Mouse (Mus musculus): ENCODE data around the gene Kcnn1.

Gene Kcnn1

DNA sequence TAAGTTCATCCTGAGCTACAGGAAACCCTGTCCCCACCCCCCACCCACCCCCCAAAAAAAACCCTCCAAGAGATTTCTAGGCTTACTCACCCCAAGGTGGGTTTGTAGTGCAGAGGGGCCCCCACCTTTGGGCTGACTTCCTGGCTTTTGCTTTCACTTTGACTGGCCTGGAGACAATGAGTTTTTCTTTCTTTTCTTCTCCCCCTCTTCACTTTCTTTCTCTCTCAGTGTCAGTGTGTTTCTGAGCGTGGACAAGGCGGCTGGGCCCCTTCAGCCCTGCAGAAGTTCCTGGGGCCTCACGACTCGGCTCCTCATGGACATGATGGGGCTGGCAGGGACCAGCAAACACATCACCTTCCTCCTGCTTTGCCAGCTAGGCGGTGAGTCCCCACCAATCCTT, 54.8 kb downstream of the Kcnn1 start, which contains the start of gene Il12rb1:
TSS of gene Il12rb1 (plus strand) at position 211 of the 400 bp plus-strand sequence.
- DNase-seq, result no peak

DNA sequence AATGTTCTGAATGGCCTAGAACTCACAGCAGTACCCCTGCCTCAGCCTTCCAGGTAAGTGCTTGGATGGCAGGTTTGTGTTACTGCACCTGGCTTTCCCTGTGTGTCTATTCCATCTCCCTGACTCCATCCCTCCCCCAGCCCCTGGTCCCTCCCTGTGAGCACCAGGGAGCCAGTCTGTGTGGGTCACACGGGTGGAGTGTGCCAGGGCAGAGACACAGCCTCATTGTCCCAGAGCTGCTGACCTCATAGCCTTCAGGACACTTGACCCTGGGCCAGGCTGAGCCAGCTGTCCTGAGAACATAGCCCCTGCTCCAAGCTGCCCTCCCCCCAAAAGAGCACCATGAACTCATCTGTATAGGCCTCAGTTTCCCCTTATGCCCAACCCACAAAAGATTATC, 55.8 kb downstream of the Kcnn1 start:
- peak; percentile 89 for DNase-seq

- DNase-seq, result peak; percentile 77
Measured at GRCm38 (mm10) chr8:70806541-70806940, 56.5 kb downstream of the Kcnn1 start.

DNA sequence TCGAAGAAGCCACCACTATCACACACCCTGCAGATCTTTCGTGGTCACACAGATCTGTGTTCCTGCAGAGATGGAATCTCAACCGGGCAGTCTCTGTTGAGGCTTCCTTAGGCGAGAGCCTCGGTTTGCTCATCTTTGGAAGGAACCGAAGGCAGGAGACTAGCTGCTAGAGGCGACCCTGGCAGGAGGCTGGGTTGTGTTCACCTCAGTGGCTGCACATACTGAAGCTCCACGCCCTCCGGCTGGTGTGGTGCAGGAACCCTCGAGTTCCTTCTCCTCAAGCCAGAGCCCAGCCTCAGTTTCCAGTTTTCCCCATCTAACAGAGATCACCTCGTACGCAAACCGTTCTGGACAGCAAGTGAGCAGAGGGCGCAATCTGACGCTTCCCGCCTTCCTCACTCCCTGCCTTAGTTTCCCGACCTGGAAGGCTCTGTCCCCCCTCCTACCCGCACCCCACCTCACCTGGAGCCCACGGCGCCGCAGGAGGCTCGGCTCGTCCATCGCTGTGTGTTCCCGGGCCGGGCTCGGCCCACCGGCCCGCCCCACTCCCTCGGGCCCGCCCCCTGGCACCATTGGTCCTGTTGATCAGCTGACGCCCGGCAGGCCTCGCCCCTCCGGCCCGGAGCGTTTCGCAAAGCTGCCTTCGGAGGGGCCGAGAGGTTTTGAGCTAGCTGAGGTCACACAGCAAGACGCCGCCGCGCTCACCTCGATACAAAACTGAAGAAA, 58.4 kb downstream of the Kcnn1 start, which contains the start of gene Mast3:
TSS of gene Mast3 (minus strand) at position 574 of the 726 bp plus-strand sequence.
- DNase-seq, result peak; percentile 88

DNA sequence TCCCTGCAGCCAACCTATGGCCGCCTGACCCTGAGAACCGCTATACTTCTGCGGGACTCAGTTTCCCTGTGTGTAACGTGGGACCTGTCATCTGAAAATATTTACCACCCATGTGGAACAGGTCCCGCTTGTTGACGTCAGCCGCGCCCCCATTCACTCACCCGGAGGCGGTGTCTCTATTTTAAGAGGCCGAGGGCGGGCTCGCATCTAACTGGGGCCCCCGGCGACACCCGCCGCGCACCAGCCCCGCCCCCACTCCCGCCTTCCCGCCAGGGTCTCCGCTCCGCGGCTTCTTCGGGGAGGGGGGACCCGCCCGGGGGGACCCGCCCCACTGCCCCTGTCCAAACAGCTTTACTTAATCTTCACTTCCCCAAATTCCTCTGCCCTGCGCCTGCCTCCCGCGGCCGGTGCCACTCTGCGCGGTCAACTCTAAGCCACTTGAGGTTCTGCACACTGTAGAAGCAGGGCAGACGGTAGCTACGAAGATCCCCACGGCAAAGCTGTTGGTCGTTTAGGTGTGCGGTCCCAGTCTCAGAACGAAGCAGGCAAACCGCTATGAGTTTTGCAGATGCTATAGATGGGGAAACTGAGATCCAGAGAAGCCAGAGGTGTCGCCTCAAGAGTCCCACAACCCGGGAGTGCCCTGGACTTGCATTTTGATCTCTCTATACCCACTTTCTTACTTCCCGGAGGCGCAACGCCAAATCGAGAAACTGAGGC, 59.1 kb downstream of the Kcnn1 start:
- DNase-seq, result peak; percentile 84

DNA sequence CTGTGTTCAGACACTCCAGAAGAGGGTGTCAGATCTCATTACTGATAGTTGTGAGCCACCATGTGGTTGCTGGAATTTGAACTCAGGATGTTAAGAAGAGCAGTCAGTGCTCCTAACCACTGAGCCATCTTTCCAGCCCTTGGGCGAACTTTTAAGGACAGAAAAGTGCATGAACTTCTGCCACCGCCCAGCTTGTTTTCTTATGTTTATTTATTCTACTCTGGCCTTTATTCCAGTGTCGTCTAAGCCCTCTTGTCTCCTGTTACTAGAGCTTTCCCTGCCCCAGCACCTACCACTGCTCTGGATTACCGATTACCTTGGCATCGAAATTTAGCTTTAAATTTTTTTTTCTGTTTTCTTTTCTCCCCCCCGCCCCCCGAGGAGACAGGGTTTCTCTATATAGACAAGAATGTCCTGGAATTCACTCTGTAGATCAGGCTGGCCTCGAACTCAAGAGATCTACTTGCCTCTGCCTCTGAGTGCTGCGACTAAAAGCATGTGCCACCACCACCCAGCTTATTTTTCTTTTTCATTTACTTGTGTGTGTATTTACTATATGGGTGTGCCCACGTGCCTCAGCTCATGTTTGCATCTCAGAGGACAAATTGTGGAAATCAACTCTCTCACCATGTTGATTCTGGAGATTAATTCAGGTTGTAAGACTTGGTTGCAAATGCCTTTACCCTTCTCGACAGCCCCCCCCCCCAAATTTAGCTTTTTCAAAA, 60.1 kb downstream of the Kcnn1 start:
- DNase-seq, result no peak

DNA sequence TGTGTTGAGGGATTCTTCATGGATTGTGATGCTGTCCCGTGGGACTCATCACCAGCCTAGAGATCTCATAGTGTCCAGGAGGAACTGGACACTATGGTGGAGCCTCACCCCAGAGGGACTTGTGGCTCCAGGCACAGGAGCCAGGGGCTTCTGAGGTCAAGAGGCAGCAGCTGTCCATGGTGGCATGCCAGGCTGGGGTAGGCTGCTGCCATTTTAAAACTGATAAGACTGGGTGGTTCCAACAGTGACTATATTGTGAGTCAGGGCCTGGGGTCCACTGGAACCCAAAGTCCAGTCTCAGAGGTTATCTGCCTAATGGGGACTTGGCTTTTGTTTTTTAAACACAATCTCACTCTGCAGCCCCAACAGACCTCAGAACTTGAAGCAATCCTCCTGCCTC, 61.2 kb downstream of the Kcnn1 start:
- DNase-seq, result no peak

DNA sequence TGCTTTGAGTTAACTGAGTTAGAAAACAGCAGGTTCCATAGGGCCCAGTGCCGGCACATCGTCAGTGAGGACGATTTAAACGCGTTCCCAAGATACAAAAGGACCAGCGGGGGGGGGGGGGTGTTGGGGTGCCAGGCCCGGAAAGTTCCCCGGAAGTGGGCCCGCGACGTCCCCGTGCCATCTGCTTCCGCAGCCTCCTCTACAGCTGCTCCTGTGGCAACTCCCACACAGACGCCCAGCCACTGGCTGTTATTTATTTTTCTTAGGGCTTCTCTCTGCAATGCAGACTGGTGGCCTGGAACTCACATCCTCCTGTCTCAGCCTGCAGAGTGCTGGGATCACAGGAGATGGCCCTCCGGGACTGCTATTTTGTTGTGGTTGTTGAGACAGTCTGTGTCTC, 61.9 kb downstream of the Kcnn1 start:
- DNase-seq, result peak; percentile 89

- peak; percentile 72 for DNase-seq
Measured at GRCm38 (mm10) chr8:70800648-70801047, 62.4 kb downstream of the Kcnn1 start.

GRCm38 (mm10) chr8:70798281-70798680, 64.8 kb downstream of the Kcnn1 start:
- DNase-seq, result peak; percentile 89

DNA sequence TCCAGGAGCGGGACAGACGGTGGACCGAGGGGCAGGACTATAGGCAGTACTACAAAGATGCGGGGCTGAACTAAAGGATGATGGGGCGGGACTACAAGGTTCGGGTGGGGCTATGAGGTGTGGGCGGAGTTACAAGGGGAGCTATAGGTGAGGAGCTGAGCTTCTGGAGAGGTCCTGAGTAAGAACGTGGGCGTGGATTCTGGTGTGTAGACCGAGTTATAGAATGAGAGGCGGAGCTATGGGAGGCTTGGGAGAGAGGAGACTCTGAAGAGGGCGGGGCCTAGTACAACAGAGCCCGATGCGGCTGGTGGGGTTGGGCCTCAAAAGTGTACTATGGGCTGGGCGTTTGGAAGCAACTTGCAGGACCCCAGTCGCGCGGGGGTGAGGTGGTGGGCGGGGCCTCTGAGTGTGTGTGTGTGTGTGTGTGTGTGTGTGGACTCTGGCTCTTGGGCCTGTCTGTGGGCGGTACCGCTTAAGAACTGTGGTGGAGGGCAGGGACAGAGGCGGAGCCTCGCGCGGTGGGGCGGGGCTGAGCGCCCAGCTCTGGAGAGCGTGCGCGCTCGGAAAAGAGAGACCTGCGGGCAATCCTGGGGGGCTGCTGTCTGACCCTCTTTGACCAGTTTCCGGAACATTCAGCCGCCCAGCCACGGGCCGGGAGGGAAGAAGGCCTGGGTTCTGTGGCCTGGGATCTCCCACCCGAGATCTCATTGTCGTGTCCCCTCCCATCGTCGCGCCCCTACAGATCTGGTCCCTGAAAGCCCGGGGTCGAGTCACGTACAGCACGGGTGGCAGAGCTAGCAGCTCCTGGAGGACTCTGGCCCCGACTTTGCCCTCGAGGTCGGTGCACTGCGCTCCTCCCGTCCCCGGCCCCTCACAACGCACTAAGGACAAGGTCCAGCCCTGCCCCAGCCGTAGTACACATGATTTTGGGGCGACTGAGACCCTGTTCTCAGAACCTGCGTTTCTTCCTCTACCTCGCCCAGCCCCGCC, 65.7 kb downstream of the Kcnn1 start:
- peak; percentile 96 for DNase-seq

GRCm38 (mm10) chr8:70796403-70797080, 66.5 kb downstream of the Kcnn1 start:
- DNase-seq, result no peak

- no peak for DNase-seq
Measured at GRCm38 (mm10) chr8:70795370-70795769, 67.7 kb downstream of the Kcnn1 start.

DNA sequence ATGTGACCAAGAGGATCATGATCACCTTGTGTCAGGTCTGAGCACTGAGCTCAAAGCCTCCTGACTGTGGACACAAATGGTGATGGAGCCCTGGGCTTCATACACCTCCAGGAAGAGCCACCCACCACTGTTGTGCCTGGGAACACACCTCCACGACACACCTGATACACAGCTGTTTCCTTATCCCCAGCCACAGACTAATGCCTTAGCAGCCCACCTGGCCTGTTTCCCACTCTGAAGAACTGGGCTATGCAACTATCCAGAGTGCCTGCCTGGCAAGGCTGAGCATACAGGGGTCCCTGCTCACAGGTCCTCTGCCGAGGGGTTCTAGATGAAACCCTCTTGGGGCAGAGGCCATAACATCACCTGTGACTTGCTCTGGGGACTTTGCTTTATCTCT, 68.8 kb downstream of the Kcnn1 start:
- DNase-seq, result no peak

DNA sequence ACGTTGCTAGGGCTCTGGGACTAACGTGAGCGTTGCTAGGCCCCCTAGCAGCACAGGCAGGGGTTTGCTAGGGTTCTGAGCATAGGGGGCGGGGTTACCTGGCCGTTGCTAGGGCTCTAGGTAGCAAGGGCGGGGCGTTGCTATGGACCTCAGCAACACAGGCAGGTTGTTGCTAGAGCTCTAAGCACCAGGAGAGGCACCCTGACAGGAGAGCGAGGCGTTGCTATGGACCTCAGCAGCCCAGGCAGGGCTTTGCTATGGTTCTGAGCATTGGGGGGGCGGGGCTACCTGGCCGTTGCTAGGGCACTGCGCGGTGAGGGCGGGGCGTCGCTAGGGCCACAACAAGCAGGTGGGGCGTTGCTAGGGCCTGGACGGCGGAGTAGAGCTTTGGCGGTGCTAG, 70.4 kb downstream of the Kcnn1 start:
- DNase-seq, result no peak
